Mouse (Mus musculus): ENCODE data around the gene Nol8. TPM values are rescaled to one million over a fixed set of nuclear protein-coding genes. Genes with fewer than 3 reads are reported as not detected.

Nol8 gene
- polyA plus RNA-seq, 1 experiment from 2014 or later = 24.7 TPM

DNA sequence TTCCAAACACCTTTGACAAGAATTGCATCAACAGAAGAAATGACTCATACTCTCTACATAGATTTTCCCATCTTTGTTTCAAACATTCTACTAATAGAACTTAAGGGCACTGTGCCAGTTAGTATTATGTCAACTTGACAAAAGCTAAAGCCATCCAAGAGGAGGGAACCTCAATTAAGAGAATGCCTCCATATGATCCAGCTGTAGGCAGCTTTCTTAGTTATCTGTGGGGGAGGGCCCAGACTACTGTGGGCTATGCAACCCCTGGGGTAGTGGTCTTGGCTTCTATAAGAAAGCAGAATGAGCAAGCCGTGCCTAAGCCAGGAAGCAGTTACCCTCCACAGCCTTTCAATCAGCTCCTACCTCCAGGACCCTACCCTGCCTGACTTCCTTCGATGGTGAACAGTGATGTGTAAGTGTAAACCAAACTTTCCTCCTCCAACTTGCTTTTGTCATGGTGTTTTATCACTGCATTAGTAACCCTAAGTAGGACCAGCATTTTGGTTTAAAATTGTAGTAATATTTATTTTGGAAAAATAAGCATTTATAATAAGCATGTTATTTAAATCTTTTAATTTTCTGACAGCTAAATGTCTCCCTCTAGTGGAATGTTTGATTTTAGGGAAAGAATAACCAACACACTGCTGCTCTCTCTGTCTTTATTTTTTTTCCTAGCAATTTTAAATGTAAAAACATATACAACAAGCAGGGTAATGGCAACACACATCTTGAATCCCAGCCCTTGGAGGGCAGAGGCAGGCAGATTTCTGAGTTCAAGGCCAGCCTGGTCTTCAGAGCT, 7.9 kb upstream of the Nol8 start:
- Histone ChIP-seq H3K9me3 (no peaks in the 10 kb centered on the region), H3K27me3 (no peaks in the 10 kb centered on the region), H3K4me3 (no peak overlapping the region), H3K36me3 (no peaks in the 10 kb centered on the region), H3K27ac (replicated peaks) (no peak overlapping the region), H3K4me1 (no peaks in the 10 kb centered on the region), H3K9ac (replicated peaks) (no peak overlapping the region), H3K4me2 (replicated peaks) (no peak overlapping the region)
- ATAC-seq (ENCODE audit: low FRiP score, low read depth) = no peak
- WGBS = 79% methylated on average over 2 of the region's 2 CpGs

DNA sequence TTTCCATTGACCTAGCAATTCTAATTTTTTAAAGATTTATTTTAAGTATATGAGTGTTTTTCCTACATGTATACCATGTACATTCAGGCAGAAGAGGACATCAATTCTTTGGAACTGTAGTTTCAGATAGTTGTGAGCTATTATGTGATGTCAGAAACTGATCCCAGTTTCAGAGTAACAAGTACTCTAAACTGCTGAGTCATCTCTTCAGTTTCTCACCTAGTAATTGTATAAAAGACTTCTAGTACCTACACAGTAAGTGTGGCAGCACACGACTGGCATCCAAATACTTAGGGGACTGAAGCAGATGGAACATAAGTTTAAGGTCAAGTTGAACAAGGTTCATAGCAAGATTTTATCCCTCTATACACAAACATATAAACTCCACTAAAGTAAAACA, 6.9 kb upstream of the Nol8 start:
- ATAC-seq (ENCODE audit: low FRiP score, low read depth) = no peak
- H3K4me3 ChIP-seq = no peak overlapping the region
- H3K4me1 ChIP-seq = no peaks in the 10 kb centered on the region
- no peaks in the 10 kb centered on the region for H3K9me3 ChIP-seq
- WGBS = 89% methylated on average over 1 of the region's 1 CpGs
- H3K9ac ChIP-seq (replicated peaks) = no peak overlapping the region
- no peaks in the 10 kb centered on the region for H3K27me3 ChIP-seq
- no peak overlapping the region for H3K4me2 ChIP-seq (replicated peaks)
- no peaks in the 10 kb centered on the region for H3K36me3 ChIP-seq
- H3K27ac ChIP-seq (replicated peaks) = no peak overlapping the region

DNA sequence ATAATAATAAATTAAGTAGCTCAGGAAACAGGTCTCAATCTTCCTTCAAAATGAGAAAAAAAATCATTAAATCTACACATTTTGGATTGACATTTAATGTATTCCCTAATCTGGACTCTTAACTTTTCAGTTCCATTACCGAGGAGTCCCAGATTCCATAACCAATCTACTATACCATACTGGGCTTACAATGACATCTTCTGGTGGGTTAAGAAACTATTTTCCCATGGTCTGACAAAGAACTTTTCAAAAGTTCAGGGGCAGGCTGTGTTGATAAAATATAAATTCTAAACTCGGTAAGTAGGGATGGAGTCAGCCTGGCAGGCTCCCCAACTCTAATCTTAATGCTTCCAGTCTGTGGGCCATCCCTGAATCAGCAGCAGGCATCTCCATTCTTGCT, 1.7 kb upstream of the Nol8 start:
- no peak overlapping the region for H3K4me3 ChIP-seq

DNA sequence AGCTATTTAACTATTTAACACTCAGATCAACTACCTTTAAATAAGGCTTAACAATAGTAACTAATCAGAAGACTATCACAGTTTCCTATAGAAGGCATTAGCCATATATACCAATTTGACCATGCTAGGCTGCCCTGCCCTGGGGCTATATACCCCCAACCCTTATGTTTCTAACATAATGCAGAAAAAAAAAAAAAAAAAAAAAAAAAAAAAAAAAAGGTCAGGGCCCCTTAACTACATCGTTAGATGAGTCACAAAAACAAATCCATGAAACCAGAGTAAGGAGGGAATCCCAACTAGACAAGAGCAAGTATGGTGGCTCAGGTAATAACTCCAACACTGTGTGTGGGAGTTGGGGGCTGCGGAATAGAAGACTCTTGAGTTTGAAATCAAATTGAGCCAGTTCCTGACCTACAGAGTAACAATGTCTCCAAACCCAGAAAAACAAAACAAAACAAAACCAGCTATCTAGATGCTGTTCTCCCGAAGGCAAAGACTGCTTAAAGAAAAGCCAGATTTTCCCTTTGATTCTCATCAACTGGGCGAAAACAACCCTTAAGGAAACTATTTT, 1.0 kb upstream of the Nol8 start:
- no peak overlapping the region for H3K27ac ChIP-seq (replicated peaks)
- H3K4me3 ChIP-seq = peak overlapping the region; percentile 76
- WGBS = 4% methylated on average over 4 of the region's 4 CpGs
- no peak for ATAC-seq (ENCODE audit: low FRiP score, low read depth)
- peaks cover 20% of the 10 kb centered on the region for H3K4me1 ChIP-seq
- 0 out of 2 replicates have a peak, but pooled peaks cover 2% of the 10 kb centered on the region for H3K36me3 ChIP-seq
- H3K9me3 ChIP-seq = no peaks in the 10 kb centered on the region
- H3K9ac ChIP-seq (replicated peaks) = peak overlapping the region; percentile 63
- peak overlapping the region; percentile 71 for H3K4me2 ChIP-seq (replicated peaks)
- H3K27me3 ChIP-seq = no peaks in the 10 kb centered on the region

More for the DNA sequence above, 1.7 kb upstream of the Nol8 start:
- no peak overlapping the region for H3K4me2 ChIP-seq (replicated peaks)
- no peaks in the 10 kb centered on the region for H3K9me3 ChIP-seq
- H3K27me3 ChIP-seq = no peaks in the 10 kb centered on the region
- no peak overlapping the region for H3K27ac ChIP-seq (replicated peaks)
- H3K36me3 ChIP-seq = no peaks in the 10 kb centered on the region
- H3K4me1 ChIP-seq = peaks cover 20% of the 10 kb centered on the region
- no peak overlapping the region for H3K9ac ChIP-seq (replicated peaks)
- no peak for ATAC-seq (ENCODE audit: low FRiP score, low read depth)
- 41% methylated on average over 2 of the region's 2 CpGs for WGBS

DNA sequence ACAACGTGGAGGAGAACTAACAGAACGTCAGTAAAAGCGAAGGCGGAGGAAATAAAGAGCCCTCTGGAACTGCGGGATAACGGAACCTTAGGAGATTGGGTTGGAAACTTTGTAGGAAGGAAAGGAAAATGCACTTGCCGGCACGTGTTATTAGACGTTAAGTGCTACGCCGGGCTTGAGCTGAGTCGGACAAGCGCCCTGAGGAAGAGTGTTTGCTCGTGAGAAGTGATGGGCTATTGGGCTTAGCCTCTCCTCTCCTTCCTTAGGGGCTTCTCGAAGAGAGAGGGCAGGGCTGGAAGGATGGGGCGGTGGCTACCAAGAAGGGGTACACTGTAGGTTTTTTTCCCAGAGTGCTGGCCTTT, 283 bp downstream of the Nol8 start:
- under 1% methylated on average over 16 of the region's 16 CpGs for WGBS
- peak; percentile 69 for ATAC-seq (ENCODE audit: low FRiP score, low read depth)
- Histone ChIP-seq H3K4me2 (replicated peaks) (peak overlapping the region; percentile 71), H3K9me3 (no peaks in the 10 kb centered on the region), H3K27ac (replicated peaks) (no peak overlapping the region), H3K4me3 (peak overlapping the region; percentile 76), H3K4me1 (peaks cover 20% of the 10 kb centered on the region), H3K36me3 (peaks cover 9% of the 10 kb centered on the region; the same call in 1 of the 2 replicates), H3K9ac (replicated peaks) (peak overlapping the region; percentile 66), H3K27me3 (no peaks in the 10 kb centered on the region)

DNA sequence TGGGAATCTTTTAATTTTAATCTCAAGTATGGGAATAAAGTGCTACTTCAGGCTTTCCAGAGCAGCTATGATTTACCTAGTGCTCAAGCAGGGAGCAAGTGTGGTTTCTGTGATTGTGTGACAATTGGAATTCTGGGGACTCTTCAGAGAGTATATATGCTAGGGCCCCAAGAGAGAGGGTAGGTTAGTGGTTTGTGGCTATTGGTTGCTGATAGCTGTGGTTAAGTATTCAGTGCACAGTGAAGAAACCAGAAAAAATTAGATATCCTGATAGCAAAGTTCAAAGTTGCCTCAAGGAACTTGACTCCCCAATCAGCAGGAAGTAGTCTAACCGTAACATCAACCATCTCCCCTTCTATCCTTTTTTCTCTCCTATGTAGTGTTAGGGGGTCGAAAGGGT, 24.9 kb downstream of the Nol8 start:
- Histone ChIP-seq H3K4me1 (peaks cover 7% of the 10 kb centered on the region), H3K27me3 (no peaks in the 10 kb centered on the region), H3K27ac (replicated peaks) (no peak overlapping the region), H3K9me3 (no peaks in the 10 kb centered on the region), H3K4me3 (no peak overlapping the region), H3K4me2 (replicated peaks) (no peak overlapping the region), H3K36me3 (peaks cover 46% of the 10 kb centered on the region), H3K9ac (replicated peaks) (no peak overlapping the region)
- 91% methylated on average over 2 of the region's 2 CpGs for WGBS
- no peak for ATAC-seq (ENCODE audit: low FRiP score, low read depth)

DNA sequence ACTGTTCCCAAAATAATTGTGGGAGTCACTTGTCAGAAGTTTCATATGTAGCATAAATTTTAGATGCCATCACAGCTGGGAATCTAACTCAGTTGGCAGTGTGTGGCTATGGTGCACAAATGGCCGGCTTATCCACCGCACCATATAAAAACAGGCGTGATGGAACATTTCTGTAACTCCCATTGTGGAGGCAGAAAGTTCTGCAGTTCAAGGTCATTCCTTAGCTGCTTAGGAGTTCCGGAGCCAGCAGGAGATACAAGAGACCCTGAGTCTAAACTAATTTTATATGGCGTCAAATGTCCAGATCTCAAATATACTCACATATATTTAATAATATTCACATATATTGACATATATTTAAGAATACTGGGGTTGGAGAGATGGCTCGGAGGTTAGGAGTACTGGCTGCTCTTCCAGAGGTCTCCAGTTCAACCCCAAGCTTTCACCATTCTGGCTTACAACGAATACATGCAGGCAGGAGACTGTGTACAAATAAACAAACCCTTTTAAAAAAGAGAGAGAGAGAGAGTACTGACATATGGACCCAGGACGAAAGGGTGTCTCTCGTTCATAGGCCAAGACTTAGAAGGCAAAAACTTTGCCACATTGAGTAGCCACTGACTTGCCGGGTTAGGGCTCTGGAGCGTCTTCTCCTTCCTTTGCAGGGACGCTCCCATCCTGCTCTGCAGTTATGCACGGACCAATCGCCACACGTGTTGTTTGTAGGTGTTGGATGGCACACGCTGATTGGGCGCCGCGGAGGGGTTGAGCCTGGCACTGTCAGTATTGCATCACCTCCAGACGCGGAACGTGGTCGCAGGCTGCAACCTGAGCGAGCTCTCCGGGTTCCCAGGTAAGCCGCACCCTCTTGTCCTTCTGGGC, 28.7 kb downstream of the Nol8 start, which contains the start of gene Iars:
TSS of gene Iars (plus strand) at position 750 of the 882 bp plus-strand sequence.
- Histone ChIP-seq H3K4me3 (peak within 1 kb of the TSS; percentile 95), H3K27me3 (no peaks in the 10 kb centered on the region), H3K4me1 (peaks cover 24% of the 10 kb centered on the region), H3K9me3 (no peaks in the 10 kb centered on the region), H3K27ac (replicated peaks) (peak within 1 kb of the TSS; percentile 58), H3K4me2 (replicated peaks) (peak within 1 kb of the TSS; percentile 91), H3K9ac (replicated peaks) (peak within 1 kb of the TSS; percentile 79), H3K36me3 (peaks cover 22% of the 10 kb centered on the region)
- ATAC-seq (ENCODE audit: low FRiP score, low read depth) = peak; percentile 100
- WGBS = 7% methylated on average over 26 of the region's 26 CpGs

DNA sequence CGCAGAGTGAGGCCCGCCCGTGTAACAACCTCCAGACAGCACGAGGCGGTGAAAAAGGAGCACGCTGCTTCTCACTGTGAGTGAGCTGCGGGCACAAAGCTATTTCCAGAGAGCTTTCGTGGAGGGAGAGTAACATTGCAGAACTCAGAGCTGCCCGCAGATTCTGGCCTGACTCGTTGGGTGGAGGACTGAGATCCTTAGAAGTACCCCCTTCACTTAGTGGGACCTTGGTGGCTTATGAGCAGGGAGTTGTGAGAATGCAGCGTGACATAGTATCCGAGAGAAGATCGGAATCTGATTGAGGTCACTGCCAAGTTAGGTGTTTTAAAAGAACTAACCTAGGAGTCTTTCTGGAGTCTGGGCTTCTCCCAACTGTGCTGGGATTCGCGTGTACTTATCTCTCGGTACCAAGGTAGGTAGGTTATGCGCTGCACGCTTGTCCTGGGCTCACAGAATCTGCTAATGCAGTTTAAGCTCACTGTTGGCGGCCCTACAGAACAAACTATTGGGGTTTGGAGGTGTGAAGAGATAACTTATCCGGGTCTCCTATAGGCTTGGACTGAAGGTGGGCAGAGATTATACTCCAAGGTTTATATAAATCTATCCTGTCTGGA, 29.5 kb downstream of the Nol8 start:
- peak overlapping the region; percentile 95 for H3K4me3 ChIP-seq
- under 1% methylated on average over 20 of the region's 20 CpGs for WGBS
- H3K9me3 ChIP-seq = no peaks in the 10 kb centered on the region
- H3K4me1 ChIP-seq = peaks cover 24% of the 10 kb centered on the region
- peak overlapping the region; percentile 91 for H3K4me2 ChIP-seq (replicated peaks)
- H3K36me3 ChIP-seq = peaks cover 18% of the 10 kb centered on the region
- peak overlapping the region; percentile 79 for H3K9ac ChIP-seq (replicated peaks)
- no peaks in the 10 kb centered on the region for H3K27me3 ChIP-seq
- H3K27ac ChIP-seq (replicated peaks) = peak overlapping the region; percentile 30; the same call in 1 of the 2 replicates
- 0 out of 2 replicates have a peak, but pooled peaks have one; percentile 3 for ATAC-seq (ENCODE audit: low FRiP score, low read depth)

DNA sequence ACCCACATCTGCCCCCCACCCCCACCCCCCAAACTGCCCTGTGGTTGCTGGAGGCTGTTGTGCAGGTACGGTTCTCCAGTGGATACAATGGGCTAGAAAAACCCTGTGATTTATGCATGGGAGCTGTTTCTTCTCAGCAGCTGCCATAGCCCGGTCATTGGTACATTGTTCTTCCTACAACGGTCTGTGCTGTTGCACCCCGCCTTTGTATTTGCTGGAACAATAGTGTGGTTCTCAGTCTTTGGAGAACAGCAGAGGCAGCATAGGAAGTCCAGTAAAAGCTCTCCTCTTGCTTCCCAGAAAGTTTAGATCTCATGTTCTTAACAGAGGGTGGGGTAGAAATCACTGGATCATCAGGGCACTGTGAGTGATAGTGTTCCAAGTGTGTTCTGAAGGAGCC, 31.4 kb downstream of the Nol8 start:
- no peak overlapping the region for H3K4me2 ChIP-seq (replicated peaks)
- H3K9me3 ChIP-seq = no peaks in the 10 kb centered on the region
- H3K27me3 ChIP-seq = no peaks in the 10 kb centered on the region
- ATAC-seq (ENCODE audit: low FRiP score, low read depth) = no peak
- peaks cover 24% of the 10 kb centered on the region for H3K4me1 ChIP-seq
- 66% methylated on average over 4 of the region's 4 CpGs for WGBS
- H3K36me3 ChIP-seq = peaks cover 25% of the 10 kb centered on the region
- H3K9ac ChIP-seq (replicated peaks) = no peak overlapping the region
- H3K27ac ChIP-seq (replicated peaks) = no peak overlapping the region
- H3K4me3 ChIP-seq = no peak overlapping the region

DNA sequence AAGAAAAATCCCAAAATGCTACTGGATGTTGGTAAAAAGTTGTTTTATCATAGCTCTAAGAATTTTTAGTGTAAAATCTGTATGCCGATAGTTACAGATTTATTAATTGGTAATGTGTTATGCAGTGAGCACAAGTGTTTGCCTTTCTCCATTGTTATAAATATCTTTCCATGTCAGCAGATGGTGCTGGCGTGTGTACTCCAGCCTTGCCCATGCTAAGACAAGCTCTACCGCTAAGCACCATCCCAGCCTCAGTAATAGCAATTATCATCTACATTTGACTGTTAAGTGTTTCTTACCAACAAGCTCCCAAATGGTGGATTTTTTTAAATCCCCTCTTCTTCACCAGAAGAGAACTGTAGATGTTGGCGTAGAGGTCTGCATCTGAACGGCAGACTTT, 38.2 kb downstream of the Nol8 start:
- peaks cover 59% of the 10 kb centered on the region for H3K36me3 ChIP-seq
- no peaks in the 10 kb centered on the region for H3K4me1 ChIP-seq
- 98% methylated on average over 5 of the region's 5 CpGs for WGBS
- ATAC-seq (ENCODE audit: low FRiP score, low read depth) = no peak
- no peak overlapping the region for H3K4me3 ChIP-seq
- H3K9ac ChIP-seq (replicated peaks) = no peak overlapping the region
- H3K27me3 ChIP-seq = no peaks in the 10 kb centered on the region
- H3K9me3 ChIP-seq = no peaks in the 10 kb centered on the region
- no peak overlapping the region for H3K27ac ChIP-seq (replicated peaks)
- H3K4me2 ChIP-seq (replicated peaks) = no peak overlapping the region

DNA sequence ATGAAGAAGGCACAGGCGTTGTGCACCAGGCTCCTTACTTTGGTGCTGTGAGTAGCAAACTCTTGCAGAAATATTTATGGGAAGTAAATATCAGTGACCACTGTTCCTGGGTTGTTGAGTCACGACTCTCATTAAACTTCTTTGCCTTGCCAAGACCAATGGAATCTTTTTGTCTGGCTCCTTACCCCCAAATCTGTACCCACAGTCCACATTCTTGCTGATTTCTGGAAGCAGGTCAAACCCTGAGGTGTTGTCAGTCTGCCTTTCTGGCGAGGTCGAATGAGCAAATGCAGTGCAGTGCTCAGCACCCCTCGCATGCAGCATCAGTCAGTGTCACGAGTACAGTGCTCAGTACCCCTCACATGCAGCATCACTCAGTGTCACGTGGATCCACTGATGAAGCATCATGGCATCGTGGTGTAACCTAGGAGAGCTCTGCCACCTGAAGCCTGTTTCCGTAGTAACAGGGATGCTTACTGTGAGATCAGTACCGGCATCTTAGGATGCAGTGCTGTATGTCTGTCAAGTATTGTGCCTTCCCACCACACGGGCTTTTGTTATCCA, 50.4 kb downstream of the Nol8 start:
- H3K4me2 ChIP-seq (replicated peaks) = no peak overlapping the region
- WGBS = 96% methylated on average over 11 of the region's 11 CpGs
- no peak for ATAC-seq (ENCODE audit: low FRiP score, low read depth)
- H3K27me3 ChIP-seq = no peaks in the 10 kb centered on the region
- H3K4me3 ChIP-seq = no peak overlapping the region
- peaks cover 79% of the 10 kb centered on the region for H3K36me3 ChIP-seq
- no peaks in the 10 kb centered on the region for H3K9me3 ChIP-seq
- peaks cover 12% of the 10 kb centered on the region for H3K4me1 ChIP-seq
- H3K9ac ChIP-seq (replicated peaks) = no peak overlapping the region
- H3K27ac ChIP-seq (replicated peaks) = no peak overlapping the region
